Mouse (Mus musculus) heart, embryonic 12.5 days (tissue): ENCODE measurements around the gene Ifnk. TPM values are rescaled to one million over a fixed set of nuclear protein-coding genes. Genes with fewer than 3 reads are reported as not detected.

ENCODE experiments used
- ATAC-seq: fragments of 200-750 bp; cut with Nextera tagmentation; 2 replicates; pipeline ENCODE4 v1.8.0; 2017; ENCODE audit warnings: moderate TSS enrichment, moderate library complexity; ENCODE audit not compliant: insufficient number of reproducible peaks, low FRiP score
- H3K27ac ChIP-seq: fragments of 300-500 bp; sonication (generic); 2 replicates; pipeline ENCODE4 v1.5.1; 2016; ENCODE audit warnings: mild to moderate bottlenecking, moderate library complexity; ENCODE audit not compliant: poor library complexity, severe bottlenecking
- H3K27me3 ChIP-seq: fragments of 300-500 bp; sonication (generic); replicated peaks from 2 replicates; pipeline ENCODE4 v1.6.1; 2016; ENCODE audit warnings: mild to moderate bottlenecking, moderate library complexity
- H3K36me3 ChIP-seq: fragments of 300-500 bp; sonication (generic); 2 replicates; pipeline ENCODE4 v1.6.1; 2016; ENCODE audit warnings: mild to moderate bottlenecking, moderate library complexity
- H3K4me1 ChIP-seq: fragments of 300-500 bp; sonication (generic); replicated peaks from 2 replicates; pipeline ENCODE4 v1.6.1; 2016; ENCODE audit warnings: mild to moderate bottlenecking
- H3K4me2 ChIP-seq: fragments of 300-500 bp; sonication (generic); 2 replicates; pipeline ENCODE4 v1.6.1; 2016; ENCODE audit warnings: mild to moderate bottlenecking, moderate library complexity
- H3K4me3 ChIP-seq: fragments of 300-500 bp; sonication (generic); 2 replicates; pipeline ENCODE4 v1.5.1; 2016; ENCODE audit warnings: mild to moderate bottlenecking
- H3K9ac ChIP-seq: fragments of 300-500 bp; sonication (generic); 2 replicates; pipeline ENCODE4 v1.6.1; 2016; ENCODE audit warnings: mild to moderate bottlenecking, moderate library complexity
- H3K9me3 ChIP-seq: fragments of 300-500 bp; sonication (generic); replicated peaks from 2 replicates; pipeline ENCODE4 v1.6.1; 2016; ENCODE audit warnings: mild to moderate bottlenecking, moderate library complexity
- WGBS: fragments of 180-500 bp; shearing (Covaris S2); methylation state at CpG from one replicate; pipeline ENCODE4 v1.1.7; 2016; 5-methylcytosine and 5-hydroxymethylcytosine counted together
- polyA plus RNA-seq: library from polyadenylated mRNA; unstranded; fragments of >200 nt; fragmentation: Nextera tagmentation; extraction: Ambion mirVana; gene quantifications from 2 replicates; pipeline ENCODE4 v1.2.1, GENCODE M21; 2016

Gene Ifnk
- polyA plus RNA-seq, 1 experiment from 2014 or later, result not detected

- H3K27ac ChIP-seq, result no peak within 1 kb of the TSS
- ATAC-seq, result peak; percentile 77
- H3K27me3 ChIP-seq, result peaks cover 5% of the 10 kb centered on the region; the same call in 1 of the 2 replicates
- peak within 1 kb of the TSS; percentile 74 for H3K4me3 ChIP-seq
- H3K36me3 ChIP-seq, result no peaks in the 10 kb centered on the region
- H3K9ac ChIP-seq, result peak within 1 kb of the TSS; percentile 74
- peak within 1 kb of the TSS; percentile 95 for H3K4me2 ChIP-seq
- no peaks in the 10 kb centered on the region for H3K4me1 ChIP-seq
- H3K9me3 ChIP-seq, result no peaks in the 10 kb centered on the region
- WGBS, result under 1% methylated on average over 50 of the region's 50 CpGs
These were observed 5.1 kb downstream of the Ifnk start, which contains the start of gene Mob3b for GRCm38 (mm10) chr4:35156751-35157611. Gene Mob3b (minus strand): TSS chr4:35157484.

- no peaks in the 10 kb centered on the region for H3K4me1 ChIP-seq
- no peak for ATAC-seq
- WGBS, result 48% methylated on average over 11 of the region's 11 CpGs
- H3K9ac ChIP-seq, result no peak overlapping the region
- H3K4me3 ChIP-seq, result no peak overlapping the region
- no peak overlapping the region for H3K4me2 ChIP-seq
- peaks cover 5% of the 10 kb centered on the region; the same call in 1 of the 2 replicates for H3K27me3 ChIP-seq
- H3K36me3 ChIP-seq, result no peaks in the 10 kb centered on the region
- no peak overlapping the region for H3K27ac ChIP-seq
- H3K9me3 ChIP-seq, result no peaks in the 10 kb centered on the region
These were observed 6.0 kb downstream of the Ifnk start for GRCm38 (mm10) chr4:35157815-35158214.

DNA sequence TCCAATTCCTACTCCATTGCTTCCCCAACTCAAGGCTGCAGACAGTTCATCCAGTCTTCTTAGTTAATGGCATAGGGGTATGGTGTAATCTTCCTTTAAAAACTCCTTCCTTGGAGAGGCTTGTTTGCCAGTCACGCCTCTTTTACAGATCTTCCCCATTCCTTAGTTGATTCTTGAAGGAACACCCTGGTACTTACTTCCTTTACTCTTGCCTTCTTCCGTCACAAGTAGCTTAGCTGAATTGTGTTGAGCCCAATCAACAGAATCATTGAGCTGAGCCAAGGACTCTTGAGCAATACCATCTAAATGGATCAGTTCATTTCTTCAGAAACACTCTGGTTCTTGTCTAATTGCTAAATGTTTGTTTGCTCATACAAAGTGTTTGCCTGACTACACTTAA lies 13.4 kb downstream of the Ifnk start:
- Histone ChIP-seq H3K27ac (no peak overlapping the region), H3K36me3 (no peaks in the 10 kb centered on the region), H3K9ac (no peak overlapping the region), H3K4me3 (no peak overlapping the region), H3K4me2 (no peak overlapping the region), H3K4me1 (no peaks in the 10 kb centered on the region), H3K27me3 (no peaks in the 10 kb centered on the region), H3K9me3 (no peaks in the 10 kb centered on the region)
- ATAC-seq, result no peak
- 81% methylated on average over 2 of the region's 2 CpGs for WGBS

- Histone ChIP-seq H3K27me3 (no peaks in the 10 kb centered on the region), H3K27ac (no peak overlapping the region), H3K9ac (no peak overlapping the region), H3K4me3 (no peak overlapping the region), H3K4me2 (no peak overlapping the region), H3K4me1 (no peaks in the 10 kb centered on the region), H3K36me3 (no peaks in the 10 kb centered on the region), H3K9me3 (no peaks in the 10 kb centered on the region)
- 66% methylated on average over 3 of the region's 3 CpGs for WGBS
- ATAC-seq, result no peak
These were observed 14.1 kb downstream of the Ifnk start for GRCm38 (mm10) chr4:35165947-35166346.

DNA sequence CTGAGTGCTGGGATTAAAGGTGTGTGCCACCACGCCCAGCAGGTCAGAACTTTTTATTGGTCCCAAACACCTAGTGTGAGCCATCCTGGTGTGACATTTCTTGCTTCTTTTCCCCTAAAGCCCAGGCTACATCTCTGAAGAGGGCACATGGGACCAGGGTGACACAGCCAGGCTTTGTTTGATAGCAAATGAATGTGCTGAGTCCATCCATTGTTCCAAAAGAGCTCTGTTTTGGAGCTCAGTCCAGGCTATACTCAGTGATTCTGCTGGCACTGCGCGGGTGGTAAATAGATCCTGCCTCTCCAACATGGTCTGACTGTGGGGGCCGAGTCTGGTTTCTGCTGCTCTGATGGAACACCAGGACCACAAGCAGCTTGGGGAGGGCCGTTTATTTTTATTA lies 16.0 kb downstream of the Ifnk start:
- no peak for ATAC-seq
- no peak overlapping the region for H3K27ac ChIP-seq
- H3K4me3 ChIP-seq, result no peak overlapping the region
- no peak overlapping the region for H3K4me2 ChIP-seq
- H3K9me3 ChIP-seq, result 0 out of 2 replicates have a peak, but pooled peaks cover 6% of the 10 kb centered on the region
- H3K4me1 ChIP-seq, result no peaks in the 10 kb centered on the region
- WGBS, result 75% methylated on average over 5 of the region's 5 CpGs
- no peaks in the 10 kb centered on the region for H3K27me3 ChIP-seq
- no peaks in the 10 kb centered on the region for H3K36me3 ChIP-seq
- no peak overlapping the region for H3K9ac ChIP-seq

- no peak overlapping the region for H3K4me3 ChIP-seq
- 74% methylated on average over 13 of the region's 13 CpGs for WGBS
- H3K9ac ChIP-seq, result no peak overlapping the region
- no peak overlapping the region for H3K4me2 ChIP-seq
- no peaks in the 10 kb centered on the region for H3K36me3 ChIP-seq
- H3K27ac ChIP-seq, result no peak overlapping the region
- no peaks in the 10 kb centered on the region for H3K27me3 ChIP-seq
- H3K4me1 ChIP-seq, result no peaks in the 10 kb centered on the region
- H3K9me3 ChIP-seq, result 0 out of 2 replicates have a peak, but pooled peaks cover 6% of the 10 kb centered on the region
- ATAC-seq, result no peak
These were observed 17.8 kb downstream of the Ifnk start for GRCm38 (mm10) chr4:35169571-35170125.

- Histone ChIP-seq H3K4me1 (0 out of 2 replicates have a peak, but pooled peaks cover 2% of the 10 kb centered on the region), H3K9me3 (0 out of 2 replicates have a peak, but pooled peaks cover 6% of the 10 kb centered on the region), H3K4me2 (no peak overlapping the region), H3K27ac (no peak overlapping the region), H3K9ac (no peak overlapping the region), H3K27me3 (no peaks in the 10 kb centered on the region), H3K36me3 (no peaks in the 10 kb centered on the region), H3K4me3 (no peak overlapping the region)
- 93% methylated on average over 2 of the region's 2 CpGs for WGBS
- no peak for ATAC-seq
These were observed 20.6 kb downstream of the Ifnk start for GRCm38 (mm10) chr4:35172471-35172870.

GRCm38 (mm10) chr4:35173551-35173950 lies 21.7 kb downstream of the Ifnk start:
- Histone ChIP-seq H3K27ac (no peak overlapping the region), H3K4me2 (no peak overlapping the region), H3K4me1 (0 out of 2 replicates have a peak, but pooled peaks cover 6% of the 10 kb centered on the region), H3K9ac (no peak overlapping the region), H3K9me3 (0 out of 2 replicates have a peak, but pooled peaks cover 6% of the 10 kb centered on the region), H3K36me3 (no peaks in the 10 kb centered on the region), H3K4me3 (no peak overlapping the region), H3K27me3 (no peaks in the 10 kb centered on the region)
- 74% methylated on average over 1 of the region's 1 CpGs for WGBS
- ATAC-seq, result no peak

- no peak for ATAC-seq
- no peaks in the 10 kb centered on the region for H3K27me3 ChIP-seq
- WGBS, result 68% methylated on average over 2 of the region's 2 CpGs
- H3K9me3 ChIP-seq, result 0 out of 2 replicates have a peak, but pooled peaks cover 6% of the 10 kb centered on the region
- no peak overlapping the region for H3K4me2 ChIP-seq
- no peak overlapping the region for H3K27ac ChIP-seq
- H3K9ac ChIP-seq, result no peak overlapping the region
- no peak overlapping the region for H3K4me3 ChIP-seq
- H3K36me3 ChIP-seq, result no peaks in the 10 kb centered on the region
- 0 out of 2 replicates have a peak, but pooled peaks cover 6% of the 10 kb centered on the region for H3K4me1 ChIP-seq
These were observed 23.7 kb downstream of the Ifnk start for GRCm38 (mm10) chr4:35175566-35175965.

DNA sequence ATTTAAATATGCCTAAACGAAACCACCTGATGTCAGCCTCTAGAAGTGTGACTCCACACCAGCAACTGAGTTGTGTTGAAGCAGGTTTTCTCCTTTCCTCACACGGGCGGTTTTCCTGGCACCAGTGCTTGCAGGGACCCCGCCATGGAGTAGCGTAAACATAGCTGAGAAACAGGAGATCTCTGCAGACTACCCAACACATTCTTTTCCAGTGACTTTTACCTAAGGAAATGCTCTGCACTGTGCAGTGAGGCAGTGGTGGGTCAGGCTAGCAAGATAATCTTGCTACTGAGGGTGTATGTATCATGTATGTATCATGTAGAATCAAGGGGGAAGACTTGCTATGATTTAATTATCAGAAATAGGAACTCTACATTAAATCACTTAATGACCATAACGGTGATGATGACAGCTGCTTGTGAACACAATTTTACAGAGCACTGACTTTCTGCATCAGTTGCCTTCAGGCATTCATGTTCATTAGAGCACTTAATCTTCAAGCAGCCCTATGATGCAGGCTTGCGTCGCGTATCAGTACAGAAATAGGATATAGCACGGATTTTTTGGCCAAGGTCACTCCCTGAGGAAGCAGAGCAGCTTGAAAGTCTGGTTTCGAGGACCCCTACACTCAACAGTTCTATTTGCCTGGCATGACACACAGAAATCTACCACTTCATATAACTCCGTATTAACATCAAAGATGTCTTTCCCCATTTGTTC lies 26.2 kb downstream of the Ifnk start:
- ATAC-seq, result no peak
- WGBS, result 70% methylated on average over 12 of the region's 12 CpGs
- Histone ChIP-seq H3K36me3 (no peaks in the 10 kb centered on the region), H3K9me3 (no peaks in the 10 kb centered on the region), H3K27me3 (no peaks in the 10 kb centered on the region), H3K9ac (no peak overlapping the region), H3K4me1 (0 out of 2 replicates have a peak, but pooled peaks cover 6% of the 10 kb centered on the region), H3K4me2 (no peak overlapping the region), H3K4me3 (no peak overlapping the region), H3K27ac (no peak overlapping the region)
